Mouse (Mus musculus) liver, postnatal 0 days (tissue): ENCODE data around the gene Fcgr2b.

Experiments
- CTCF ChIP-seq: sonication (generic); IDR thresholded peaks from 2 replicates; pipeline ENCODE4 v1.5.1; 2016; ENCODE audit warnings: antibody characterized with exemption, low read depth
- EP300 ChIP-seq: IDR thresholded peaks from 2 replicates; pipeline ENCODE4 v1.6.1; 2016; ENCODE audit warnings: antibody characterized with exemption, low read depth, mild to moderate bottlenecking

DNA sequence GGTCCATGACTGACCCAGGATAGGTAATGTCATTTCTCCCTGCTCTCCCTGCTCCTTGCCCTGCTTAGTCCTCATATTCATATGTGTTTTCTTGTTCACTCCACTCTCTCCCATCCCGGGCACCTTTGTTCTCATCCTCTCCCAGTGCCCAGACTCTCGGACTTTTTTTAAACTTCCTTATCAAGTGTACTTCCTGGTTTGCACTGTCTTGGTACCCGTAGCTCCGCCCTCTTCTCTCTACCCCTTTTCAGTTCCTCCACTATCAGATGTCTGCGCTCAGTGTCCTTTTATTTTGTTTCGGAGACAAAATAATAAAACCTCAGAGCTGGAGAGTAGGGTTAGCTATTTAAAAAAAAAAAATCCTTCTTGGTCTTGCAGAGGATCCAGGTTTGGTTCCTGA lies 51.9 kb downstream of the Fcgr2b start:
- TF ChIP-seq CTCF (no peak), EP300 (no peak)
